In the genomic region with DNA sequence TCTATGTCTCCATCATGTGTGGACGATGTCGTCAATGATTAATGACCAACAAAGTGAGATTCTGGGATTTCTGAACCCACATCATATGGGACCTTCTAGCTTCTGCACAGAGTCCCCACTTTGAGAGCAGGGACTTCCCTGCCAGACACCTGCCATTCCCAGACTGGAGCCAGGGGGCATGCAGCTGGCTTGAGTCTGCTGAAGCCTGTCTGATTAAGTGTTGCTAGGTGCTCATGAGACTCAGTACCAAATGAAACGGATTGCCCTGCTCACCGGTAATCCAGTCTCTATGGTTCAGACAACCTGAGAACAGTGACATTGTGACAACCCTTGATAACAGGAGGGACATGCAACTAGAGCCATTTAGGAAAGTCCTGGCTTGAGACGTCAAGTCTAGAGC, we compare ENCODE assay signal across 1 mouse cellular context.
TF ChIP-seq lines count a peak whose summit lies in the region.

No protein-coding gene starts in this region.

TF ChIP-seq in CH12.LX, 34 proteins besides CTCF, POLR2A, EP300 and RAD21:
- TF ChIP-seq ETS1 (conservative IDR thresholded peaks at IDR 0.05; ENCODE audit: low read depth, low read length) (0 out of 2 replicates have a peak, but pooled peaks have one; percentile 9), TCF12 (IDR thresholded peaks at IDR 0.05; ENCODE audit: low read depth, low read length) (peak; percentile 17; the same call in 1 of the 2 replicates), SIN3A (IDR thresholded peaks at IDR 0.05; ENCODE audit: low read length) (no peak), TBP (conservative IDR thresholded peaks at IDR 0.05; ENCODE audit: low read depth, low read length) (no peak), POLR2AphosphoS2 (IDR thresholded peaks at IDR 0.05; ENCODE audit: low read depth, low read length) (no peak), SMC3 (IDR thresholded peaks at IDR 0.05; ENCODE audit: low read depth, low read length) (peak; percentile 44)
